Mouse (Mus musculus): ENCODE data around the gene Irak4.

Irak4 gene

DNA sequence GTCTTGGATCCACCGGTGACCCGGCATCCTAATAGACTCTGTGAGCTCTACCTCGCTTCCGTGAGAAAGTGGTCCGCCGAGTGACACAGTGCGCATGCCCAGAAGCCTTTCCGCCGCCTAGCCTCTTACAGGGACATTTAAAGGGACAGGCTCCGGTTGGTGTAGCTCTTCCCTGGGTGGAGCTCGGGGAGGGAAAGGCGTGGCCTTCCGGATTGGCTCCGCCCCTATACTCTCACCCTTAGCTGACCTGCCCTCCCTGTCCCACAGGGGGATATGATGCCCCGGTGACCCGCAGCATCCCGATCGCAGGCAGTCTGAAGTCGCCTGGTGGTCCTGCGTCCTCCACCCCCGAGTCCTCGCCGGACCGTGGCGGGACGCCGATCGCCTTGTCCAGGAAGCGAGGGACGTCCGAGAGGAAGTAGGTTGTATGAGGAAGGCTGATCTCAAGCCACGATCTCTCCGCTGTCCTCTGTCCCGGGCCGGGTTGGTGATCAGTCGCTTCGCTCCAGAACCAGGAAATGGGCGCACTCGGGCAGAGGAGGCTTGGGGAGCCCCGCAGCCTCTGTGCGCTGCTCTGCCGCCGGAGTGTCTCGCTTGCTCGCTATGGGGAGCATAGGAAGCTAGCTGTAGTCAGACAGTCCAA lies at the start of gene Irak4, which contains the start of gene Pus7l:
Gene Irak4, plus strand, starts transcription at position 235 of the 643 bp plus-strand sequence.
Gene Pus7l, minus strand, starts transcription at position 139 of the 643 bp plus-strand sequence.
- WGBS: under 1% methylated on average over 45 of the region's 45 CpGs

GRCm38 (mm10) chr15:94494445-94494844 lies 49.0 kb upstream of the Irak4 start:
- WGBS: 98% methylated on average over 1 of the region's 1 CpGs

- 78% methylated on average over 10 of the region's 10 CpGs for WGBS
These were observed 47.5 kb upstream of the Irak4 start for GRCm38 (mm10) chr15:94495936-94496335.

- WGBS: 89% methylated on average over 1 of the region's 1 CpGs
These were observed 44.2 kb upstream of the Irak4 start for GRCm38 (mm10) chr15:94499260-94499659.

DNA sequence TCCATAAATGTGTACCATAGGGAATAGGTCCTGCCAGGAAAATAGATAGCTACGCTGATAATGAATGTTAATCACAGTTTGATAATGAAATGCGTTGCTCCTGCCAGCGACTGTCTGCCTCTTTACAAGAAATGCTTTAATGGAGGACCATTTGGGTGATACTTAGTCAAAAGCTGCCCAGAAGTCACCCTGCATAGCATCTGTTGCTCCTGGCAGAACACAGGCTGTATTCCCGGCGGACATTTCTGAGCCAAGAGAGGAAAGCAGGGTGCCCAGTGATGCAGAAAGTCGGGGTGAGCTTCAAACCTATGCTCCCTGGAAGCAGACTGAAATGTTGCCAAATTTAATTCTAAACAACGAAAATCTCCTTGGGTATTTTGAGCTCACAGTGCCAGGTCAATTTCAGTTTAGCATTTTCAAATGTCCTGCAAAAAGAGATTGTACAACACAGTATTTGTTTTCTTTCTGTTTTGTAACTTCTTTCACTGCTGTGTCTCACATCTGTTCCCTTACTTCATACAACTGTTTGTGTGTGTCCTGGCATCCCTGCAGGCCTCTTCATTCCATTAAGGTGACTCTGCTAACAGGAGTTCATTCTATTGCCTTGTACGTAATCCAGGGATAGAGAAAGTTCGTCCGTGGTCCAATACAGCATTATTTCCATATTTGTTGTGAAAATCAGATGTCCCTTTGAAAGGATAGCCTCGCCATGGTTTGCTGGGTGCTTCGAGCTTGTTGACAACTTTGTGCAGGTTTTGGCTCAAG lies 39.8 kb upstream of the Irak4 start:
- WGBS: 69% methylated on average over 12 of the region's 12 CpGs

DNA sequence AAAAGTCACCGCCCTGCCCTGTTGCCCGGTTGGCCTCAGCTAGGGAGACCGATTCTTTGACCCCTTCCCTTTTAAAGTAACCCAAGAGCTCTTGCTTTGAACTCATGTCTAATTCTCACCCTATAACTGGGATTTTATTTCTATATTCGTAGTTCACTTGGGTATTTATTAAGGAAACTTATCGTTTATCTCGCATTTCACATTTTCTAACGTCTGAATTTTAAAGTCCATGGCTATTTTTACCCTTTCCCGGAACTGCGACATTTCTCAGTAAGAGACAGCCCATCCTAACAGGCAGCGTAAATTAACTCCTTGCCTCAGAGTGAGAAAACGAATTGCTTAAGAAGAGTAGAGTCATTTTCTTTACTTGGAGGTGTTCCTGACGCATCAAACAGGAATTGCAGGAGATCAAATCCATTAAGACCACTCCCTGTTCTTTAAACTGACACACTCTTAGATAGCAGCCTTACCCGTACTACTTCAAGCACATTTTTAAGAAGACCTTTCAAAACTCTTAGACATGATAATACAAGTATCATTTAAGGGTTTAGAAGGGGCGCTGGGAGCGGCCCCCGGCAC lies 25.4 kb upstream of the Irak4 start:
- WGBS: 63% methylated on average over 16 of the region's 16 CpGs

DNA sequence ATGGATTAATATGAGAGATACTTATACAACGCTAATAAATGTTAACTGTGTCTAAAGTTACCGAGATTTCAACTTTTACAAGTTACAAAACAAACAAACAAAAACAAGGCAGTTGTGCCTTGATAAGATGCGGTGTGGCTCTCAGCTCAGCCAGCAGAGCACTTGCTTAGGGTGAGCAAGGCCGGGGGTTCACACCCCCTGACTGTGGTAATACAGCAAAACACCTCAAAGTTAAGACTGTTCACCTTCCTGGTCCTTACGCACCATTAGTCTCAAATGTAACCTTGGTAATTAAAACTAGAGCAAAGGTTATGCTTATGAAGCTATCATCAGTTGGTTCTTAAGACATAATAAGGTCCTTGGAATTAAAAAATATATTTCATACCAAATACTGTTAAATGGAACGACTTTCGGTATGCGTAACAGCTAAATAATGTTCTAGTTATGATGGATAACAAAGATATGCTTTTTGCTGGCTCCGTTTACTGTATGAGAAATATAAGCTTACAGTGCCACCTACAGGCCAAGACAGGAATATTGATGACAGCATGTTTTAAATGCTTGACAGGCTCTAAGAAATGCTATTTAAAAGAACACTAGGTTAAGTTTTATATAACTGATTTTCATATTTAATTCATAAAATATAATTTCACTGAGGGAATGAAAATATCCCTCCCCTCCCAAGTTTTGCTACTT lies 23.1 kb upstream of the Irak4 start:
- 34% methylated on average over 9 of the region's 9 CpGs for WGBS

- WGBS: 59% methylated on average over 5 of the region's 5 CpGs
These were observed 22.5 kb upstream of the Irak4 start for GRCm38 (mm10) chr15:94520959-94521358.

DNA sequence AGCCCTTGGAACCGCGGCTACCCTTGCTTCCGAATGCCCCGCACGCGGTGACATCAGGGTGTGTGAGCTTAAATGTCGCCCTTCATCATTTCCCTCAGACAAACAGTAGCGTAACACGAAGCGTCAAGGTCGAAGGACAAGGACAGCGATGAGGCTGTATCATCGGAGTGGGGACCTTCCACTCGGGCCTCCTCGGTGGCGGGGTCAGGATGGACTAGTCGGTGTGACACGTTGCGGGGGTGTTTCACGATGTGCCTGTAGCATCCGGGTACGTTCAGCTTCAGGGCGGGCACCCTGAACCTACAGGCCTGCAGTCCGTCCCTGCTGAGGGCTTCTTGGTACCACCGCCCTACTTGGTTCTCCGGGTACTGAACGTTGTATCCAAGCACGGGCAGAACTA lies 20.2 kb upstream of the Irak4 start:
- WGBS: 92% methylated on average over 28 of the region's 28 CpGs

- 92% methylated on average over 12 of the region's 12 CpGs for WGBS
These were observed 18.5 kb upstream of the Irak4 start for GRCm38 (mm10) chr15:94524956-94525355.

DNA sequence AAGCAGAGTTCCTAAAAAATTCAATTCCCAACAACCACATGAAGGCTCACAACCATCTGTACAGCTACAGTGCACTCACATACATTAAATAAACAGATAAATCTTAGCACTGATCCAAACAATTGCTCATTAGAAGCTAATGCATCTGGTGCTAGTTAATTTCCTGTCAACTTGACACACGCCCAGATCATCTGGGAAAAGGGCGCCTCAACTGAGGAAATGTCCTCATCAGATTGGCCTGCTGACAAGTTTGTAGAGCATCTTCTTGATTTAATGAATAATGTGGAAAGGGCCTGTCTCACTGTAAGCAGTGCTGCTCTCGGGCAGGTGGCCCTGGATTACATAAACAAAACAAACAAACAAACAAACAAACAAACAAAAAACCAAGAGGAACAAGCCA lies 12.9 kb upstream of the Irak4 start:
- WGBS: 89% methylated on average over 3 of the region's 3 CpGs

- 94% methylated on average over 5 of the region's 5 CpGs for WGBS
These were observed 11.1 kb upstream of the Irak4 start for GRCm38 (mm10) chr15:94532306-94532705.

GRCm38 (mm10) chr15:94532956-94533355 lies 10.5 kb upstream of the Irak4 start:
- 78% methylated on average over 6 of the region's 6 CpGs for WGBS

- WGBS: 89% methylated on average over 7 of the region's 7 CpGs
These were observed 7.9 kb upstream of the Irak4 start for GRCm38 (mm10) chr15:94535521-94535920.

- 93% methylated on average over 3 of the region's 3 CpGs for WGBS
These were observed 4.1 kb upstream of the Irak4 start for GRCm38 (mm10) chr15:94539296-94539695.

- 4% methylated on average over 22 of the region's 22 CpGs for WGBS
These were observed 655 bp upstream of the Irak4 start for GRCm38 (mm10) chr15:94542567-94543408.

- WGBS: 31% methylated on average over 9 of the region's 9 CpGs
These were observed 701 bp downstream of the Irak4 start for GRCm38 (mm10) chr15:94544052-94544636.

GRCm38 (mm10) chr15:94544844-94545243 lies 1.4 kb downstream of the Irak4 start:
- WGBS: 88% methylated on average over 4 of the region's 4 CpGs

DNA sequence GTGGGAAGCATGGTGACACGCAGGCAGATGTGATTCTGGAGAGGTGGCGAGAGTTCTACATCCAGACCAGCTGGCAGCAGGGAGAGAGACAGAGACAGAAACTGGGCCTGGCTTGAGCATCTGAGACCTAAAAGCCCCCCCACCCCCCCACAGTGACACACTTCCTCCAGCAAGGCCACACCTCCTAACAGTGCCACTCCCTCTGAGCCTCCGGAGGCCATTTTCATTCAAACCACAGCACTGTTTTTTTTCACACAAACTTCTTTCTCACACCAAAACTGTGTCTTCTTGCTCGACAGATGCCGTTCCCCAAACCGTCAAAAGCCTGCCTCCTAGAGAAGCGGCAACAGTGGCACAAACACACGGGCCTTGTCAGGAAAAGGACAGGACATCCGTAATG lies 10.1 kb downstream of the Irak4 start:
- 92% methylated on average over 9 of the region's 9 CpGs for WGBS

DNA sequence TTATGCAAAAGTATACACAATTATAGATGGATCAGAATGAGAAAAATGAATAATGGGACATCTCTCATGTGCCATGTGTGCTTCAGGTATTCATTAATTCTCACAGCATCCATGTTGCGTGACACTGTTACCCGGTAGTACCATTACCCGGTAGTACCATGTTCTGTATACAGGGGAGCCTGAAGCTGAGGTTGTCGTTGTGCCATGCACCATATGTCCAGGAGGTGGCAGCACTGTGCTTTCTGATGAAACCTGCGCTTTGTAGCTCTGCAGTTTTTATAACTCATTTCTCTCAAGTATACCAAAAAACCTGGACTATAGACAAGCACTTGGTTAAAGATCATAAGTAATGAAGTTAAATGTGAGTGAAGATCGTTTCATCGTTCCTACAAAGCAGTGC lies 14.0 kb downstream of the Irak4 start:
- WGBS: 12% methylated on average over 7 of the region's 7 CpGs

Data from cerebral cortex, adult 2 months (tissue).